Mouse (Mus musculus) G1E (cell line): ENCODE results near the gene Dhdds.

Experiments used
- CTCF ChIP-seq: IDR thresholded peaks from 2 replicates; pipeline ENCODE4 v1.5.1; 2012; ENCODE audit warnings: low read depth, low read length, inconsistent platforms, mixed read lengths
- GATA1 ChIP-seq: IDR thresholded peaks from 2 replicates; pipeline ENCODE4 v1.6.1; 2012; ENCODE audit warnings: borderline replicate concordance, low read length, inconsistent platforms, mixed read lengths
- GATA2 ChIP-seq: IDR thresholded peaks from 2 replicates; pipeline ENCODE4 v1.6.1; 2012; ENCODE audit warnings: low read depth, low read length, inconsistent platforms, borderline replicate concordance
- TAL1 ChIP-seq: conservative IDR thresholded peaks from 2 replicates; pipeline ENCODE4 v1.6.1; 2012; ENCODE audit warnings: low read depth, low read length, inconsistent platforms, mixed read lengths

- TF ChIP-seq CTCF (no peak), GATA1 (no peak), GATA2 (no peak), TAL1 (no peak)
Observed at GRCm38 (mm10) chr4:133967138-133967865, 33.4 kb downstream of the Dhdds start.
